ENCODE assay signal across 24 mouse cellular contexts in the genomic region with DNA sequence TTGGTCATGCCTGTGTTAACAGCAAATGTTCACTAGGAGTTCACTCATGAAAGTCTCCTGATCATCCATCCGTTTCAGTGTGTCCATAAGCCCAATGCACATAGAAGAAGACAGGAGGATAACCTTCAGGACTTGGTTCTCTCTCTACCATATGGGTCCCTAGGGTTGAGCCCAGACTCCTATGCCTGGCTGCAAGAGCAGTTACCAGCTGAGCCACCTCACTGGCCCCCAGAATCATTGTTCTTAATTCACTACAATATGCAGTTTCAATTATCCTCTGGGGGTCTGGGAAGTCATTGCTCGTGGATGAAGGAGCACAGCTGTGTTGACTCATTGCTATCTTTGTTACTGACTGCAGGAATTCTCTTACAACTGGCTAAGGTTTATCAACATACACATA.
"Had no signal": no experiment of that assay in that cellular context is flagged by ENCODE, and none has a peak within 500 bp of the region (broad histone marks: within the 10 kb centered on the region; RNA-seq: fewer than 3 reads in every experiment).

No protein-coding gene starts in this region.

- ATAC-seq: forebrain, embryonic 16.5 days; inflammation-experienced regulatory T-cells, adult 6 months; intestine, embryonic 15.5 days; intestine, postnatal 0 days had no signal

- H3K4me1 ChIP-seq: heart, embryonic 10.5 days; heart, embryonic 12.5 days; intestine, embryonic 15.5 days; limb, embryonic 10.5 days; limb, embryonic 12.5 days had no signal

- H3K36me3 ChIP-seq: heart, embryonic 10.5 days; heart, embryonic 12.5 days; intestine, embryonic 15.5 days; limb, embryonic 10.5 days; limb, embryonic 12.5 days had no signal

- H3K27ac ChIP-seq: gastrocnemius, adult 2 months; heart, embryonic 10.5 days; hindbrain, embryonic 14.5 days; intestine, embryonic 15.5 days; layer of hippocampus, adult 2 months; left cerebral cortex, adult 2 months; limb, embryonic 10.5 days; limb, embryonic 12.5 days had no signal

- H3K9me3 ChIP-seq: heart, embryonic 10.5 days; heart, embryonic 12.5 days; intestine, embryonic 15.5 days; limb, embryonic 10.5 days had no signal

- H3K9ac ChIP-seq: heart, embryonic 12.5 days; hindbrain, embryonic 14.5 days; intestine, embryonic 15.5 days; limb, embryonic 12.5 days had no signal

- H3K4me3 ChIP-seq: gastrocnemius, adult 2 months; heart, embryonic 10.5 days; heart, embryonic 12.5 days; intestine, embryonic 15.5 days; layer of hippocampus, adult 2 months; left cerebral cortex, adult 2 months; limb, embryonic 10.5 days; limb, embryonic 12.5 days had no signal

- H3K27me3 ChIP-seq: heart, embryonic 12.5 days; intestine, embryonic 15.5 days; limb, embryonic 12.5 days had no signal

- DNase-seq: gastrocnemius, adult 2 months; gastrocnemius, postnatal 10 days; gastrocnemius, postnatal 25 days; heart, adult 18-20 months; heart, postnatal 10 days; heart, postnatal 4 days; kidney, adult 18-20 months; kidney, adult 8-10 months; kidney, postnatal 10 days; kidney, postnatal 25 days; kidney, postnatal 4 days; liver had no signal

- H3K4me2 ChIP-seq: heart, embryonic 12.5 days; hindbrain, embryonic 14.5 days; intestine, embryonic 15.5 days; limb, embryonic 12.5 days; liver, embryonic 11.5 days had no signal
